Mouse (Mus musculus): ENCODE results near the gene Treml1. TPM values are rescaled to one million over a fixed set of nuclear protein-coding genes. Genes with fewer than 3 reads are reported as not detected.

Gene Treml1
- polyA plus RNA-seq, 1 experiment from 2014 or later = 25.5 TPM

DNA sequence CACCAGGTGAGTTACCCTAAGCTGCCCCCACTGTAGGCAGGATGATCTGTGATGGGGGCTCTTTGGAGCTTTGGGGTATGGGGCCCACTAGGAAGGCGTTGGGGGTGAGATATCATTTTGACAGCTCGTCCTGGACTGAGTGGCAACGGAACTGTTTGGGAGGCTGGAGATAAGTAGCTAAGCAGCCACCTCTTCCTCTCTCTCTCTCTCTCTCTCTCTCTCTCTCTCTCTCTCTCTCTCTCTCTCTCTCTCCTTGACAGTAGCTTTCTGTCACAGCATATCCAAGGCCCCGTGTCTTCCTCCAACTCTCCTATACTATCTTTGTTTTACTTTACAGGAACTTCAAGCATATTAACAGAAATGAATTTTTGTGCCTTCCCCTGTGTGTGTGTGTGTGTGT lies 746 bp downstream of the Treml1 start:
- ATAC-seq (ENCODE audit: low read depth) = peak; percentile 82
- 7% methylated on average over 4 of the region's 4 CpGs for WGBS (ENCODE audit: insufficient replicate concordance)
- peak overlapping the region; percentile 50 for H3K4me2 ChIP-seq

DNA sequence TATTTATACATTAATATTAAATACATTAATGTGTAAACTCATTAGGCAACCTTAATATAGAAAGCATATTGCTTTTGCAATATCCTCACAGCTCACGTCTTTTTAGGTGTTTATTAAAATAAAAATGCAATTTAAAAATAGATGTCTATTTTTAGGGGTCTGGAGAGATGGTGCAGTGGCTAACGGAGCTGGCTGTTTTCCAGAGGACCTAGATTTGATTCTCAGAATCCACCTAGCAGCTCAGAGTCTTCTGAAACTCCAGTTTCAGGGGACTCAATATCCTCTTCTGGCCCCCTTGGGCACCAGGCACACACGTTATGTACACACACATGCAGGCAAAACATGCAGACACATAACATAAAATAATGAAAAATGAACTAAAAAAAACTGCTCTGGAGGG lies 2.6 kb downstream of the Treml1 start:
- Histone ChIP-seq H3K9me3 (replicated peaks) (no peaks in the 10 kb centered on the region), H3K27me3 (no peaks in the 10 kb centered on the region), H3K36me3 (no peaks in the 10 kb centered on the region), H3K27ac (no peak overlapping the region), H3K4me2 (no peak overlapping the region), H3K4me1 (replicated peaks) (peaks cover 54% of the 10 kb centered on the region), H3K9ac (no peak overlapping the region), H3K4me3 (replicated peaks) (no peak overlapping the region)
- 57% methylated on average over 3 of the region's 3 CpGs for whole genome bisulfite sequencing (ENCODE audit: insufficient replicate concordance)
- ATAC-seq (ENCODE audit: low read depth) = no peak
- DNase-seq = no peak

More for the DNA sequence above, 746 bp downstream of the Treml1 start:
- peak overlapping the region; percentile 5; the same call in 1 of the 2 replicates for H3K4me3 ChIP-seq (replicated peaks)
- H3K9me3 ChIP-seq (replicated peaks) = no peaks in the 10 kb centered on the region
- no peaks in the 10 kb centered on the region for H3K36me3 ChIP-seq
- peak overlapping the region; percentile 60 for H3K27ac ChIP-seq
- H3K9ac ChIP-seq = peak overlapping the region; percentile 37; the same call in 1 of the 2 replicates
- peak; percentile 39 for DNase-seq
- no peaks in the 10 kb centered on the region for H3K27me3 ChIP-seq
- H3K4me1 ChIP-seq (replicated peaks) = peaks cover 54% of the 10 kb centered on the region

- Histone ChIP-seq H3K4me3 (replicated peaks) (no peak overlapping the region), H3K4me1 (replicated peaks) (peaks cover 54% of the 10 kb centered on the region), H3K9me3 (replicated peaks) (no peaks in the 10 kb centered on the region), H3K27ac (peak overlapping the region; percentile 3; the same call in 1 of the 2 replicates), H3K4me2 (peak overlapping the region; percentile 2; the same call in 1 of the 2 replicates), H3K9ac (no peak overlapping the region), H3K27me3 (no peaks in the 10 kb centered on the region), H3K36me3 (no peaks in the 10 kb centered on the region)
- 75% methylated on average over 8 of the region's 8 CpGs for WGBS (ENCODE audit: insufficient replicate concordance)
- ATAC-seq (ENCODE audit: low read depth) = no peak
- no peak for DNase-seq
These were observed 3.2 kb downstream of the Treml1 start for GRCm38 (mm10) chr17:48362966-48363365.

DNA sequence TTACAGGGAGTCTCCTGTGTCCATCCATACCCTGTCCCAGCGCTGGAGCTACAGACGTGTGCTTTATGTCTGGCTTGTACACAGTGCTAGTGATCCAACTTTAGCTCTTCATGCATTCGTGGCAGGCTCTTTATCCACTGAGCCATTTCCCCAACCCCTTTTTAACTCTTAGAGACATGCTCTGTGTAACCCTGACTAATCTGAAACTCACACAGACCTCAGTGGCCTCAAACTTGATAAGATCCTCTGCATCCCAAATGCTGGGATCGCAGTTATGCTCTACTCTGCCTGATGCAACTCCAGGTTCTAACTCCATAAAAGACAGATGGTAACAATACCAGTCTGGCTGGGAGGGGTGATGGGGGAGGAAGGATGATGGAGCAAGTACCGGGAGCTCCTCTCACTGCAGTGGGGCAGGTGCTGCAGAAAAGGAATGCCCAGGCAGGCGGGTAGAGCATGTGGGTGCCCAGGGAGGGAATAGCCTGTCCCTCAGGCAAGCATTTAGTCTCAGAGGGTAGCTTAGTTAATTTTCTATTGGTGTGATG lies 3.8 kb downstream of the Treml1 start:
- Histone ChIP-seq H3K36me3 (no peaks in the 10 kb centered on the region), H3K27me3 (no peaks in the 10 kb centered on the region), H3K4me3 (replicated peaks) (no peak overlapping the region), H3K9ac (peak overlapping the region; percentile 22; the same call in 1 of the 2 replicates), H3K27ac (peak overlapping the region; percentile 3; the same call in 1 of the 2 replicates), H3K9me3 (replicated peaks) (no peaks in the 10 kb centered on the region), H3K4me1 (replicated peaks) (peaks cover 54% of the 10 kb centered on the region), H3K4me2 (peak overlapping the region; percentile 2; the same call in 1 of the 2 replicates)
- ATAC-seq (ENCODE audit: low read depth) (peak; percentile 62), DNase-seq (no peak)
- 32% methylated on average over 6 of the region's 6 CpGs for WGBS (ENCODE audit: insufficient replicate concordance)

- no peak for DNase-seq
- Histone ChIP-seq H3K4me3 (replicated peaks) (no peak overlapping the region), H3K4me2 (no peak overlapping the region), H3K4me1 (replicated peaks) (peaks cover 42% of the 10 kb centered on the region), H3K27ac (no peak overlapping the region), H3K9ac (no peak overlapping the region), H3K36me3 (no peaks in the 10 kb centered on the region), H3K9me3 (replicated peaks) (no peaks in the 10 kb centered on the region), H3K27me3 (no peaks in the 10 kb centered on the region)
- no peak for ATAC-seq (ENCODE audit: low read depth)
- whole genome bisulfite sequencing (ENCODE audit: insufficient replicate concordance) = 75% methylated on average over 9 of the region's 9 CpGs
These were observed 5.9 kb downstream of the Treml1 start for GRCm38 (mm10) chr17:48365511-48366155.

DNA sequence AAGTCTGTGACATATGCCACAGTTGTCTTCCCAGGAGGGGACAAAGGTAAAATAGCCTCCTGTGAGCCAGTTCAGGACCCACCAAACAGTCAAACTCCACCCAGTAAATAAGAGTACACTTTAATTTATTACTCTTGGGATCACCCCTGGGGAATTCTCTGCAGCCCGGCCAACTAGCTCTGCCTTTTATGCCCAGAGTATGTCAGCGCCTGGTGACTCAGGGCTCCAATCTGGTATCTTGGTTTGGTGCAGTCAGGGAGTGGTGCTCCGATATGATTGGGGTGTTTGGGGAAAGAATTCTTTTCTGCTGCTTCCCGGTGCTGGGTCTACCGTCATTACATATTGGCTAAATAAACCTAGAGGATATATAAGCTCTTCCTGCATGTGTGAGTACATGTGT lies 7.1 kb downstream of the Treml1 start:
- DNase-seq = no peak
- H3K9ac ChIP-seq = no peak overlapping the region
- H3K27me3 ChIP-seq = no peaks in the 10 kb centered on the region
- peaks cover 30% of the 10 kb centered on the region for H3K4me1 ChIP-seq (replicated peaks)
- H3K4me3 ChIP-seq (replicated peaks) = no peak overlapping the region
- H3K36me3 ChIP-seq = no peaks in the 10 kb centered on the region
- no peaks in the 10 kb centered on the region for H3K9me3 ChIP-seq (replicated peaks)
- no peak overlapping the region for H3K4me2 ChIP-seq
- no peak overlapping the region for H3K27ac ChIP-seq
- WGBS (ENCODE audit: insufficient replicate concordance) = 79% methylated on average over 5 of the region's 5 CpGs
- no peak for ATAC-seq (ENCODE audit: low read depth)

DNA sequence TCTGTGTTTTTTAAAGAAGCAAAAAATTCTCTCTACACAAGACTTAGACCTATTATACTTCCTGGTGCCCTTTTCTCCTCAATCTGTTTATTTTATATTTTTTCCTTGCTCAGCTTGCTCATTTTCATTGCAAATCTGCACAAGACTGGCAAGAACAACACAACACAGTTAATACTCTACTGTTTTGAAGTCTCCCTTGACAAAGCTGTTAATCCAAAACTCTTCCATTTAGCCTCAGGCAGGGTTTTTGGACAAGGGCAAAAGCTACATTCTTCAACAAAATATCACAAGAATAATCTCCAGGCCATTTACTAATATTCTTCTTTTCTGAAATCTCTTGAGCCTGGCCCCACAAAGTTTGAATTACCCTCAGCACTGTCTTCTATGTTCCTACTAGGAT lies 11.9 kb downstream of the Treml1 start:
- Histone ChIP-seq H3K4me3 (replicated peaks) (no peak overlapping the region), H3K9me3 (replicated peaks) (no peaks in the 10 kb centered on the region), H3K36me3 (no peaks in the 10 kb centered on the region), H3K4me1 (replicated peaks) (no peaks in the 10 kb centered on the region), H3K27ac (no peak overlapping the region), H3K9ac (no peak overlapping the region), H3K27me3 (no peaks in the 10 kb centered on the region), H3K4me2 (no peak overlapping the region)
- ATAC-seq (ENCODE audit: low read depth) (no peak), DNase-seq (no peak)

DNA sequence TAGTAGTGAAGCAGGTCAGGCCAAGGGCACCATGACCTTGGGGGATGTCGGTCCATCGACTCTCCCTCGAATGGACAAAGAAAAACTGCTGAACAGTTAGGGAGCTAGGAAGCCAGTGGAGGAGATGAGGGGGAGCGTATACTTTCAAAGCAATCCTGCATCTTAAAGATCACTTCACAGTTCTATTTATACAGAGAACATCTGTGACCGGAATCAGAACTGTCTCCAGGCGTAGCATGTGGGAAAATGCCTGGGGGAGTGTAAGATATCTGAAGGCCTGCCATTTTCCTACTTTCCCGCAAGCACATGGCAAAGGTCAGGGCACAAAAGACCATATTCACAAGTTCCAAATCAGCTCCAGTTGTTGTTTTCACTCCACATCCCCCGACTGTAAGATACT lies 13.3 kb downstream of the Treml1 start:
- Histone ChIP-seq H3K9ac (no peak overlapping the region), H3K9me3 (replicated peaks) (no peaks in the 10 kb centered on the region), H3K36me3 (no peaks in the 10 kb centered on the region), H3K4me3 (replicated peaks) (no peak overlapping the region), H3K4me1 (replicated peaks) (no peaks in the 10 kb centered on the region), H3K4me2 (no peak overlapping the region), H3K27me3 (no peaks in the 10 kb centered on the region), H3K27ac (no peak overlapping the region)
- ATAC-seq (ENCODE audit: low read depth) (no peak), DNase-seq (no peak)
- 71% methylated on average over 8 of the region's 8 CpGs for WGBS (ENCODE audit: insufficient replicate concordance)

DNA sequence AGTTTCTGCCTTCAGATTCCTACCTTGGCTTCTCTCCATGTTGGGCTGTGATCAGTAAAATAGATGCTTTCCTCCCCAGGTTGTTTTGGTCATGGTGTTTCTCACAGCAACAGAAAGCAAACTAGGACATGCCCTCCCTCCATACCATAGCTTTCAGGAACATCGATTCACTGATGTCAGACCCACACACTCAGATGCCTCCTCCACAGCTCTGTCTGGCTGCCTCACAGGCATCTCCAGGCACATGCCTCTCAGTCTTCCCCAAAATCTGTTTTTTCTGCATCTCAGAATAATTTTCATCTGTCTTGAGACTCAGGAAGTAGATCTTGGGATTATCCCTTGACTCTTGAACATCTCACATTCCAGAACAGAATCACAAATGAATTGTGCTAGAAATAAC lies 16.4 kb downstream of the Treml1 start:
- WGBS (ENCODE audit: insufficient replicate concordance) = 81% methylated on average over 1 of the region's 1 CpGs
- Histone ChIP-seq H3K27ac (no peak overlapping the region), H3K36me3 (no peaks in the 10 kb centered on the region), H3K27me3 (0 out of 2 replicates have a peak, but pooled peaks cover 3% of the 10 kb centered on the region), H3K4me2 (no peak overlapping the region), H3K4me3 (replicated peaks) (no peak overlapping the region), H3K9me3 (replicated peaks) (no peaks in the 10 kb centered on the region), H3K4me1 (replicated peaks) (no peaks in the 10 kb centered on the region), H3K9ac (no peak overlapping the region)
- DNase-seq = no peak
- no peak for ATAC-seq (ENCODE audit: low read depth)

DNA sequence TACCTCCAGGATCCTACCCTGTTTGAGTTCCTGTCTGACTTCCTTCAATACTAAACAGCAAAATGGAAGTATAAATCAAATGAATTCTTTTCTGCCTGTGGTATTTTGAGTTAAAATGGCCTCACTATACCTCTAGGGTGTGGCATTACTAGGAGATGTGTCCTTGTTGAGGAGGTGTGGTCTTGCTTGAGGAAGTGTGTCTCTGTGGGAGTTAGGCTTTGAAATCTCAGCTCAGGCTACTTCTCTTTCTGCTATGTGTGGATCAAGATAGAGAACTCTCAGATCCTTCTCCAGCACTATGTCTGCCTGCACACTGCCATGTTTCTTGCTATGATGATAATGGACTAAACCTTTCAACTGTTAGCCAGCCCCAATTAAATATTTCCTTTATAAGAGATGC lies 19.3 kb downstream of the Treml1 start:
- DNase-seq (no peak), ATAC-seq (ENCODE audit: low read depth) (no peak)
- H3K4me3 ChIP-seq (replicated peaks) = no peak overlapping the region
- no peak overlapping the region for H3K4me2 ChIP-seq
- H3K4me1 ChIP-seq (replicated peaks) = no peaks in the 10 kb centered on the region
- no peaks in the 10 kb centered on the region for H3K36me3 ChIP-seq
- no peak overlapping the region for H3K27ac ChIP-seq
- H3K9me3 ChIP-seq (replicated peaks) = no peaks in the 10 kb centered on the region
- H3K9ac ChIP-seq = no peak overlapping the region
- 0 out of 2 replicates have a peak, but pooled peaks cover 3% of the 10 kb centered on the region for H3K27me3 ChIP-seq

DNA sequence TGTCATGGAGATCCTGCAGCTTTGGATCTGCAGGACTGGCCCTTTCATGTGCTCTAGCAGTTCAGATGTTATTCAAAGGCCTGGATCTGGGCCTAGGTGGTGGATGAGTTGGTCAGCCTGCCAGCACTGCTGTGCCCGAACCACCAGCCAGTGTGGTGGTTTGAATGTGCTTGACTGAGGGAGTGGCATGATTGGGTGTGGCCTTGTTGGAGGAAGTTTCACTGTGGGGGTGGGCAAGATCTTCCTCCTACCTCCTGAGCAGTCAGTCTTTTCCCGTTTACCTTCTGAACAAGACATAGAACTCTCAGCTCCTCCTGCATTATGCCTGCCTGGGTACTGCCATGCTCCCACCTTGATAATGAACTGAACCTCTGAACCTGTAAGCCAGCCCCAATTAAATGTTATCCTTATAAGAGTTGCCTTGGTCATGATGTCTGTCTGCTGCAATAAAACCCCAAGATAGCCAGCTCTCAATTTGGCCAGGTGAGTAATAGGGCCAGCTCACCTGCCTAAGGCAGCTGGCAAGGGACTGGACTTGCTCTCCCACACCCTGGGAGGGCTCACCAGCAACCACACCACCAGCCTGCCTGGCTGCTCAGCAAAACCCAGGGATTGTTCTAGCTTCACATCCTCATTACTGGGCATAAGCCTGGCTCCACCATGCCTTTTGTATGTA lies 26.2 kb downstream of the Treml1 start:
- peaks cover 11% of the 10 kb centered on the region for H3K4me1 ChIP-seq (replicated peaks)
- no peak overlapping the region for H3K4me2 ChIP-seq
- H3K9ac ChIP-seq = no peak overlapping the region
- 20% methylated on average over 2 of the region's 2 CpGs for WGBS (ENCODE audit: insufficient replicate concordance)
- H3K4me3 ChIP-seq (replicated peaks) = no peak overlapping the region
- 0 out of 2 replicates have a peak overlapping the region, but pooled peaks have one; percentile 23 for H3K27ac ChIP-seq
- peaks cover 52% of the 10 kb centered on the region for H3K36me3 ChIP-seq
- H3K9me3 ChIP-seq (replicated peaks) = no peaks in the 10 kb centered on the region
- DNase-seq = no peak
- ATAC-seq (ENCODE audit: low read depth) = peak; percentile 31; the same call in 1 of the 2 replicates
- no peaks in the 10 kb centered on the region for H3K27me3 ChIP-seq

All from liver, embryonic 13.5 days (tissue).